Mouse (Mus musculus) ES-CJ7 (cell line): ENCODE results near the gene Spdl1.
A peak's percentile ranks its signal among the peaks of the same experiment; 100 is the strongest.

ENCODE experiments used
- DNase-seq: peaks from one replicate; pipeline ENCODE4 v3.0.0; 2011; ENCODE audit warnings: low read depth, low spot score

Spdl1 gene

DNA sequence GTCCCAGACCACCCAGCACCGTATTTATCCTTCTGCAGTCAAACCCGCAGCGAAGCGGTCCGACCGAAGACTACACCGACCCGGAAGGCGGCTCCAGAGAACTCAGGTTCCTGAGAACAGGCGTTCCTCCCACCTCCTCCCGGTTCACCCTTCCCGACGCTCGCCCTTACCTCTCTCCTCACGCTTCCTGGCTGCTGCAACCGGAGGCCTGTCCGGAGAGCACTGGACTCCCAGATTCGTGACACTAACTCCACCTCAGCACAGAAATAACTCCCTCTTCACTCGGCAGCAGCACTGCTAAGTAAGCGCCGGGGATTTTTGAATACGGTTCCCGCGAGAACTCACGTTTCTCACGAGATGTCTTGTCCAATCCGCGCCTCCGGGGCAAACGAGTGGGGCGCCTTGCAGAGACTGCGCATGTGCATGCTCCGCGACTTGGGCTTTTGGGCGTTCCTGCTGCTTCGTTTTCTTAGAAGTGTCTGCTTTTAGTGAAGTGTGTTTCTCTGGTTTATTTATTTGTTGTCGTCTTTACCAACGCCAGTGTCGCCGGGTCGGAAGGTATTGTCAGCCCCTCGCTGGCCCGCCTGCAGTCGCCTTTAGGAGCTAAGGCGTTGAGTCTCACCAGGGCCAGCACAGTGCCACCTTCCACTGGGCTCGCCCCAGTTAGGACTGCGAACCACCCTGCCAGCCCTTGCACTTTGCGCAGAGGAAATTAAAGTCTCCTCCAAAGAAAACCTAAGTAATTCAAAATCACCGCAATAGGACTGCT, at the start of gene Spdl1:
Spdl1 (minus strand) TSS at position 324 of the 769 bp plus-strand sequence.
- peak; percentile 98 for DNase-seq

DNA sequence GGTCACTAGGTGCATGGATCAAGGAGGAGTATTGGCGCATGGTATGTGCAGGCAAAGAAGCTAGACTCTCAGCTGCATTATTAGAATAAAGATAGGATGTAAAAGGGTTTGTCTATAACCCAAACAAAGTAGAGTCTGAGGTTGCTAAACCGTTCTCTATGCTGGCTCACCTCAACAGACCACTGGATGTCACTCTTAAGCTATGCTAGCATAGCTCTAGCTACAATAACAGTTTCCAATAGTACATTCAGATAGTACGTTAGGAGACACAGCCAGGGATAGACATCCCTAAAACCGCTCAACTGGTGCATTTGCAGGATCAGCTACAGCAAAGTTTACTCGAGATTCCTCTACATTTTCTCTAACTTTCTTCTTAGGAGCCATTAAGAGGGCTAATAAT, 48.1 kb upstream of the Spdl1 start:
- peak; percentile 28 for DNase-seq

DNA sequence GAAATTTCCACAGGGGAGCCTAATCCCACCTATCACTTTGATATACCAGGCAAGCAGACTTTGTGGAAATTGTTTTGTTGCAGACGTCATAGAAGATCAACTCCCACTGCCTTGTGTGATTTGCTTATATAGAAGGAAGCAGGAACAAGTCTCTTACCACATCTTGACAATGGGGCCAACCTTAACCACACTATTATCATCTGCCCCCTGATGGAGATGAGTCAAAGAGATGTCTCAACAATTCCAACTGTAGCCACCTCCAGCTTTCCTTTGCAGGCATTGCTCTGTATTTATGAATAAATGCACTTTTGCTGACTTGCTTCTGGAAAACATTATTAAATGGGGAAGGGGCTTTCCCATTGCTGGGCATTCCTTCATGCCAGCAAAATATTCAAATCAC, 46.2 kb upstream of the Spdl1 start:
- no peak for DNase-seq

DNA sequence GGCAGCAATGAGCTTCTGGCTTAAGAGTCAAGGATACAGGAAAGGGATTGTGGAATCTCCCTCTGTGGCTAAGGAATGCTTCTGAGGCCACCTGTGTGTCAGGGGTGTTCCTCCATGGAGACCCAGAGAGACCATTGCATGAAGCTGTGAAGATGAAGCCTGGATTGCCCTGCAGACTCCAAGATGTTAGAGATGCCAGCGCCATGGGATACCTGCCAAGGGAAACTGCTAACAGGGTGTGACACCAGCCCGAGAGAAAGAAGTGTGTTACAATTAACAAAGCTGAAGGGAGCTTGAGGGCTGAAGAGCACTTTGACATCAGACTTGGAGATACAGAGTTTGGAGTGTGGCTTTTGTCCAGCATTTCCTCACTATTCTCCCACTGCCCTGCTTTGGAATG, 40.4 kb upstream of the Spdl1 start:
- no peak for DNase-seq

GRCm38 (mm10) chr11:34872432-34872831, 39.0 kb upstream of the Spdl1 start:
- DNase-seq: peak; percentile 47

GRCm38 (mm10) chr11:34871991-34872390, 38.5 kb upstream of the Spdl1 start:
- DNase-seq: no peak

GRCm38 (mm10) chr11:34871456-34871855, 38.0 kb upstream of the Spdl1 start:
- no peak for DNase-seq

DNA sequence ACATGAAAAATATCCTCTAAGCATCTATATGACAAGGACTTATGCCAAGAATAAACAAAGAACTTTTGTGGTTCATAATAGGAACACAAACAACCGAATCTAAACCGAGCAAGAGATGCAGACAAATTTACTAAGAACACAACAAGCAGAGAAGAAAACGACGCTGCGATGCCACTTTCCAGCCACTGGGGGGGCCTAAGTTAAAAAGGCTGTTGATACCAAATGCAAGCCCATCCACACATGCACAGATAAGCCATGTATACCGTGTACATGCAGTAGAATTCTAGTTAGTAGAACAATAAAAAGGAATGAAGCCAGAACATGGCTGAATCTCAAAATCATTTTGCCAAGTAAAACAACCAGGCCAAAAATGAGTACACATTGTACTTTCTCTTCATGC, 35.2 kb upstream of the Spdl1 start:
- peak; percentile 21 for DNase-seq

DNA sequence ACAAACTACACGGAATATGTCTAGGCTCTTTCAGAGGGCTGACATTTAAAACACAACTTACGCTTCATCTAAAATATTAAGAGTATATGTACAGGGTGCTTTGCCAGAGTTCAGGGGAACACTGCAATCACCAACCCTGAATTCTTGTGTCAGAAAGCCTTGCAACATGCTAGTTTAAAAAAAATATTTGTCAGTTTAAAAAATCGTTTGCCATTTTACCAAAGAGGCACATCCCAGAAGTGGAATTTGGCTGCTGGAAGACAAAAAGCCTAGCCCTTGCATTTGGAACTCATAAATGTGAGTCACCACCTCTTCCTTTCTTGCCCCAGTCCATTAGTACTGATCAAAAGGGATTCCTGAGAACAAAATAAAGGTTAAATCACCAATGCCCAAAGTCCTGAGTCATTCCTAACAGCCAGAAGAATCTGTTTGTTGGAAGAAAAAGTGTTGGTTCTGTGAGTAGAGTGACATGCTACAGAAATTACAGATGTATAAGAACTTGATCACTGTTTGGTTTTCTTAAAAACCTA, 32.4 kb upstream of the Spdl1 start:
- DNase-seq: no peak

- DNase-seq: no peak
These were observed 31.7 kb upstream of the Spdl1 start for GRCm38 (mm10) chr11:34865181-34865580.

DNA sequence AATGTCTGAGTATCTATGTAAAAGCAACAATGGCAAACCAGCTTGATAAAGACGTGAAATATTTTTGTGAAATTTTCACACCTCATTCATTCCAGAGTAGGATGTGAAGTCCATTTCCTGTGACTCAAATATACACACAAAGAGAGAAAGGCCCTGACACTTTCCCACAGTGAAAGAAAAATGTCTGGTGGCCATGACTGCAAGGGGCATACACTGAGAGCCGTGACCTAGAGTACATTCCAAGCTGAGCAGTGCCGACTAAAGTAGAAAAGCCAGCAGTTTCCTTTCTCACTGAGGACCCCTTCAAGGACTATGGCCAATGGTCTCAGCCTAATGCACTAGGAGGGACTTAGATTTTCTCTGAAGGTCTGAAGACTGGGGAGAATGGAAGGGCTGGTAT, 23.2 kb upstream of the Spdl1 start:
- DNase-seq: no peak

- no peak for DNase-seq
These were observed 12.8 kb upstream of the Spdl1 start for GRCm38 (mm10) chr11:34846268-34846652.

GRCm38 (mm10) chr11:34845567-34846267, 12.3 kb upstream of the Spdl1 start:
- DNase-seq: no peak

DNA sequence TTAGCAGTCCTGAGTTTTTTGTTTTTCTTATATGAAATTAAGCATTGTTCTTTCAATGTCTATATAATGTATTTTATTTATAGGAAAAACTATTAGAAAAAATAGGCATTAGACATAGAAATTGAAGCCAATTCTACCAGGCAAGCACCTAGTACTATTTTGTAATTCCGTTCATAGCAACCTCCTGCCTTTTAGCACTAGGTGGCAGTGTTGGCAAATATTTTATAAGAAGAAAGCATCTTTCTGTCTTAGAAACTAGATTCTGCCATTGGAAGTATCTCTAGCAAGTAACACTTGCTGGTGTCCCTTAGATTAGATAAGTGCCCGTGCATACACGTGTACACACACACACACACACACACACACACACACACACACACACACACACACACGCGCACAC, 10.1 kb upstream of the Spdl1 start:
- peak; percentile 30 for DNase-seq

DNA sequence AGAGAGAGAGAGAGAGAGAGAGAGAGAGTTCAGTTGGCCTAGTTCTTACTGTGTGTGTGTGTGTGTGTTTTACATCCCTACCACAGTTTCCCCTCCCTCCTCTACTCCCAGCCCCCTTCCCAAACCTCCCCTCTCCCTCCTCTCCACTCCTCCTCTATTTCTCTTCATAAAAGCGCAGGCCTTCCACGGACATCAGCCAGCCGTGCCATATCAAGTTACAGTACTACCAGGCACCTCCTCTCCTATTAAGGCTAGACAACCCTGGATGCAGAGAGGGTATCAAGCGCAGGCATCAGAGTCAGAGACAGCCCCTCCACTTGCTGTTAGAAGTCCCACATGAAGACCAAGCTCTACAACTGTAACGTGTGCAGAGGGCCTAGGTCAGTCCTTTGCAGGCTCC, 6.8 kb upstream of the Spdl1 start:
- DNase-seq: no peak

DNA sequence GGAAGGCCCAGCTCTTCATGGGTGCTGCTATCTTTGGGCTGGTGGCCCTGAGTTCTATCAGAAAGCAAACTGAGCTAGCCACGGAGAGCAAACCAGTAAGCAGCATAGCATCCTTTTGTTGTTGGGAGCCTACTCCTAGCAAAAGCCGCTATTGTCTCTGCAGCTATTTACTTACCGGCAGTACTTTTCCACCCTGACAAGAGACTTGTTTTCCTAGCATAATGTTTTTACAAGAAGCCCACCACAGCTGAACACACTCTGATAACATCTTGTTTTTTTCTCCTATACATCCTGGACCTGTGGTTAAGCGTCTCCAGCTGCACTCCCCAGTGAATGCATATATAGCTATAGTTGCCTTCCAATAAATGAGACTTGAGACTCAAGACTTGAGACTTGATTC, 5.6 kb upstream of the Spdl1 start:
- no peak for DNase-seq

DNA sequence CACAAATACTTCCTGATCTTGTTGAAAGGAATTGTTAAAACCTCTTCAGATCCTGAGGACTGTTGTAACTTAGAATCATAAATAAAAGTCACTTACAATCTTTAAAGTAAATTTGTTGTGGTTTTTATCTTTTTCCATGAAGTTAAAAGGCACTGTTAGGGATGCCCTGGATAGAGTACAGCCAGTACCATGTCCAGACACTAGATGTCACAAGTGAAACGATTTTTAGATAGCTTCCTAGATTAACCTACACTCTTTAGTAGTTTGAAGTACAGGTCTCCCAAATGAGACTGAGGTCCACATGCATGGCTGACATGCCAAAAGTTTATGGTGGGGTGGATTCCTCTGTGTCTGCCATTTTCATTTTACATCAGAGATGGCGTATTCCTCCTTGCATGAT, 2.8 kb upstream of the Spdl1 start:
- DNase-seq: peak; percentile 35

DNA sequence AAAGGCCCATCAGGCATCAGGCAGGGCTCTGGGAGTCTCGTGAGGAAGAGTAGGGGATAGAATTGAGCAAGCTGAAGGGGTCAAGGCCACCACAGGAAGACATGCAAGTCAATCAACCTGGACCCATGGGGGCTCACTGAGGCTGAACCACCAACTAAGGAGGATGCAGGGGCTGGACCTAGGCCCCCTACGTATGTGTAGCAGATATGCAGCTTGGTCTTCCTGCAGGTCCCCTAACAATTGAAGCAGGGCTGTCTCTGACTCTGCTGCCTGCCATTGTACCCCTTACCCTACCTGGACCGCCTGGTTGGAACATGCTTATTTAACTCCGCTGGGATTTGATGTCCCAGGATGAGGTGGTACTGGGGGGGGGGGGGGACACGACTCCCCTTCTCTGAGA, 763 bp downstream of the Spdl1 start:
- DNase-seq: peak; percentile 14

GRCm38 (mm10) chr11:34827803-34828202, 5.6 kb downstream of the Spdl1 start:
- DNase-seq: no peak

DNA sequence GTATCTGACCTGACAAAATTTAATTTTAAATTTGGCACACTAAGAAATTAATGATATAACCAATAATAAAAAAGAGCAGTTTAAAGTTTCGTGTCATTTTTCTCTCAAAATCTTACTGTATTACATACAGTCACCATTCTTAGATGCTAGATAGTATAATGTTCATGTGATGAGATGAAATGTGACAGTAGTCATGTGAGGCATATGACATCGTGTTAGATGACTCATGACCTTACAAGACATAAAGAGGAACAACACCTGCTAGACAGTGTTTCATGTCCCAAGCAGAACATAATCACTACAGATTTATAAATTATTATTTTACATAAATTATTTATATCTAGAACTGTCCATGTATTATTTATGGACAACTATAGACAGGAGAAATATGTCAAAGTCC, 6.5 kb downstream of the Spdl1 start:
- DNase-seq: no peak

GRCm38 (mm10) chr11:34824791-34825190, 8.7 kb downstream of the Spdl1 start:
- no peak for DNase-seq

DNA sequence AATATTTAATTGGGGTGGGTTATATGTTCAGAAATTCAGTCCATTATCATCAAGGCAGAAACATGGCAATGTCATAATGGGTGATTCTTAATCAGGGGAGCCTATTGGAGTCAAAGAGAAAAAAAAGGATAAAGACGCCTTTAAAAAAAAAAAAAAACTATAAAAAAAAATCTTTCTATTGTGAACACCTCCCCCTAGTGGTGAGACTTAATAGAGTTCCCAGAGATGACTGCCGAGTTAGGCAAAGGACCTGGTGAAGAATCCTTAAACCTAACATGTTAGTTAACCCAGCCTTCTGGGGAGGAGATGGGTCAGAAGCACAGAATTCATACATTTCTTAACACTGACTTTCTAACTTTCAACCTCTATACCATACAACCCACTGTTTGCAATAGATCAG, 18.7 kb downstream of the Spdl1 start:
- peak; percentile 58 for DNase-seq

DNA sequence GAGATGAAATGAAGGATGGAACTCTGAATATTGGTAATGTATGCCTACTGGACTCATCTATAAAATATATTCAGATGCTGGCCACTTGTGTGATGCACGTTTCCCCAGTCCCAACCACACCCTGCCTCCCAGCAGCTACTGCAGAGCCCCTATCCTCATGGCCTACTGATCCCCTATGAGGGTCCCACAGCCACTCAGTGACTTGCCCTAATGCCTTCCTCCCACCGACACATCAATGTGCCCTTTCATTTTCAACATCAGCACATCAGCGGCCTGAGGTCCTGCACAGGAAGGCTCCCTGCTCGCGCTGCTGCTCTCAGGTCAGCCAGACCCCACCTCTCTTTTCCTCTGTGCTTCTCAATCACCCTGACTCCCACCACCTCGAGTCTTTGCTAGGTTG, 19.1 kb downstream of the Spdl1 start:
- DNase-seq: no peak
